Mouse (Mus musculus) spleen, postnatal 4 days (tissue): Measurements from ENCODE around the gene Gdf15.
"Not testable (repeated sequence)": the region's sequence is repeated elsewhere in the genome, so short reads cannot be mapped to it uniquely, and the experiment has no call there.

Source experiments
- DNase-seq, 2 experiments: peaks; one replicate each; pipeline ENCODE4 v3.0.0; 2022; ENCODE audit warnings: low spot score in 2 of 2

Gene Gdf15

GRCm38 (mm10) chr8:70587955-70588354, 44.3 kb downstream of the Gdf15 start:
- DNase-seq = not testable (repeated sequence)

- peak; percentile 64 to 79 for DNase-seq
Measured at GRCm38 (mm10) chr8:70585258-70585652, 47.0 kb downstream of the Gdf15 start.

DNA sequence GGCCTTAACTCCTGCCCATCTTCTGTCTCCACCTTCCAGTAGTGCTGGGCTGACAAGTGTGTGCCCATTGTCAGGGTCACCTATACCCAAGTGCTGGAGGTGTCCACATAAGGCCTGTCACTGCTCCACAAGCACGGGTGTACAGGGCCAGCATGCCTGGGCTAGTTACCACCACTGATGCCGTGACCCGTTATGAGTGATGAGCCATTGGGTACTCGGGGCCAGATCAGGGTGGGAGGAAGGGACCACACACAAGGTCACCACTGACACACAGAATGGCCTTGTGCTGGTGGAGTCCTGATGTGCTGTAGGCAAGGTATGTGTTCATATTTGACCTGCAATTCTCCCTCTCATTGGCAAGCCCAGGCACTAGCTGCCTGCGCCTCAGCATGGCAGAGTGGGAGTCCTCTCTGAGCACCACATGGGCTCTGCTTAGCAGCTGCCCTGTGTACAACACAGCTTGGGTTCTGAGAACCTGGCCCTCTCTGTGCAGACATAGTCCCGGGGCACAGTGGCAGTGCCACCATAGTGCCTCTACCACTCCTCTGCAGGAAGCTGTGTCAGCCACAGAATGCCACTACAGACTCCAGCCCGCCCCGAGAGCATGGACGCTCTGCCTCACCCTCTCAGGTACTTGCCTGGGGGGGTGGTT, 47.5 kb downstream of the Gdf15 start:
- no peak for DNase-seq

DNA sequence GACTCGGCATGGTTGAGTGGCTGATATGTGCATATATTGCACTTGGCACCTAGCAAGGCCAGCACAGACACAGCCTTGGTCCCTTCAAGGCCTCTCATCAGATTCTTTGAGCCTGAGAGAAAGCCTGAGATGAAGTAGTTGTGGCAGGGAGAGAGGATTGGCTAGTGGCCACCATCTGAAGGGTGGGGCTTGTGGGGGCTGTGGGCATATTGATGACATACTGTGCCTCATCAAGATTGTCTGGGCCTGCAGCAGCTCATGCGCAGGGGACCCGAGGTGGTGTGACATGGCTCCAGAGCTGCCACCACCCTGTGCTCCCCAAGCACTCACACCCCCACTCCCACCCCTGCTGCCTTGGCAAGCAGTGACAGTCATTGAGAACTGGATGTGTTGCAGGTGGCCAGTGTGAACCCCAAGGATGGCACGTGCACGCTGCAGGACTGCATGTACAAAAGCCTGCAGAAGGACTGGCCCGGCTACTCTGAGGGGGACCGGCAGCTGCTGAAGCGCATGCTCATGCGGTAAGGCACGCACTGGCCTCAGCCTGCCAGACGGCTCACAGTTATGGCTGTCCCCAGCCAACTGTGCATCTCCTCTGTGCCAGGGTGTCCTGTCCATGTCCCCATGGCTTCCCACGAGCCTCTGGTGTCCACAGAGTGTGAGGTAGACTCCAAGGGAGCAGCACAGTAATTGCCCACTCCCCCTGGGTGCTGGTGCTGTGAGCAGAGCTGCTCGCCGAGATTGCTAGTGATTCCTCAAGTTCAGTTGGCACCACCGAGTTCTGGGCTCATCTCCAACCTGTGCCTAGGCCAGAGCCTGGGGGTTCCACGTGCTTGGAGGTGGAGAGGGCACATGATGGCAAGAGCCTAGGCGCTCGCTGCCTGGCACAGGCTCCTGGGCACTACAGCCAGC, 48.5 kb downstream of the Gdf15 start:
- DNase-seq = no peak
